Mouse (Mus musculus): ENCODE results near the gene Vmn1r55.

GRCm38 (mm10) chr7:5085512-5085911 is 64.0 kb downstream of the Vmn1r55 start:
- TF ChIP-seq MAX (IDR thresholded peaks at IDR 0.05): no peak
- TF ChIP-seq CTCF (IDR thresholded peaks at IDR 0.05; ENCODE audit: control insufficient read depth, insufficient read depth, insufficient read length): no peak
- TF ChIP-seq FOSL1 (IDR thresholded peaks at IDR 0.05; ENCODE audit: insufficient read depth, low read length, poor library complexity, severe bottlenecking): no peak
- no peak for TF ChIP-seq MYOG (IDR thresholded peaks at IDR 0.05; ENCODE audit: control insufficient read depth, extremely low read depth, insufficient read length)
